Mouse (Mus musculus): ENCODE measurements around the gene Stx16. TPM values are rescaled to one million over a fixed set of nuclear protein-coding genes. Genes with fewer than 3 reads are reported as not detected.

Stx16 gene
- polyA plus RNA-seq, 1 experiment from 2014 or later, result 11.2 TPM

GRCm38 (mm10) chr2:174061219-174061618 lies 14.9 kb upstream of the Stx16 start:
- Histone ChIP-seq H3K27ac (no peak overlapping the region), H3K4me2 (no peak overlapping the region), H3K9me3 (replicated peaks) (no peaks in the 10 kb centered on the region), H3K27me3 (no peaks in the 10 kb centered on the region), H3K4me3 (replicated peaks) (no peak overlapping the region), H3K9ac (no peak overlapping the region), H3K4me1 (peaks cover 10% of the 10 kb centered on the region; the same call in 1 of the 2 replicates), H3K36me3 (no peaks in the 10 kb centered on the region)
- no peak for ATAC-seq (replicated peaks; ENCODE audit: low FRiP score)
- WGBS, result 61% methylated on average over 2 of the region's 2 CpGs

GRCm38 (mm10) chr2:174063074-174063473 lies 13.0 kb upstream of the Stx16 start:
- Histone ChIP-seq H3K4me2 (no peak overlapping the region), H3K27ac (peak overlapping the region; percentile 55; the same call in 1 of the 2 replicates), H3K27me3 (no peaks in the 10 kb centered on the region), H3K9me3 (replicated peaks) (no peaks in the 10 kb centered on the region), H3K4me1 (peaks cover 10% of the 10 kb centered on the region; the same call in 1 of the 2 replicates), H3K36me3 (no peaks in the 10 kb centered on the region), H3K9ac (no peak overlapping the region), H3K4me3 (replicated peaks) (no peak overlapping the region)
- no peak for ATAC-seq (replicated peaks; ENCODE audit: low FRiP score)
- WGBS, result 52% methylated on average over 6 of the region's 6 CpGs

- Histone ChIP-seq H3K4me3 (replicated peaks) (no peak overlapping the region), H3K9me3 (replicated peaks) (no peaks in the 10 kb centered on the region), H3K4me2 (no peak overlapping the region), H3K27ac (peak overlapping the region; percentile 55; the same call in 1 of the 2 replicates), H3K9ac (no peak overlapping the region), H3K4me1 (peaks cover 10% of the 10 kb centered on the region; the same call in 1 of the 2 replicates), H3K27me3 (no peaks in the 10 kb centered on the region), H3K36me3 (no peaks in the 10 kb centered on the region)
- peak; percentile 40; the same call in 1 of the 2 replicates for ATAC-seq (replicated peaks; ENCODE audit: low FRiP score)
- WGBS, result 53% methylated on average over 9 of the region's 9 CpGs
These were observed 12.4 kb upstream of the Stx16 start for GRCm38 (mm10) chr2:174063527-174064211.

- peaks cover 6% of the 10 kb centered on the region; the same call in 1 of the 2 replicates for H3K27me3 ChIP-seq
- no peak for ATAC-seq (replicated peaks; ENCODE audit: low FRiP score)
- peaks cover 10% of the 10 kb centered on the region; the same call in 1 of the 2 replicates for H3K4me1 ChIP-seq
- WGBS, result 59% methylated on average over 6 of the region's 6 CpGs
- H3K9me3 ChIP-seq (replicated peaks), result no peaks in the 10 kb centered on the region
- no peak overlapping the region for H3K4me3 ChIP-seq (replicated peaks)
- H3K27ac ChIP-seq, result no peak overlapping the region
- no peaks in the 10 kb centered on the region for H3K36me3 ChIP-seq
- no peak overlapping the region for H3K9ac ChIP-seq
- no peak overlapping the region for H3K4me2 ChIP-seq
These were observed 8.2 kb upstream of the Stx16 start for GRCm38 (mm10) chr2:174067793-174068419.

- Histone ChIP-seq H3K4me2 (no peak overlapping the region), H3K9ac (no peak overlapping the region), H3K9me3 (replicated peaks) (no peaks in the 10 kb centered on the region), H3K4me1 (peaks cover 7% of the 10 kb centered on the region), H3K27ac (no peak overlapping the region), H3K36me3 (no peaks in the 10 kb centered on the region), H3K27me3 (peaks cover 6% of the 10 kb centered on the region; the same call in 1 of the 2 replicates), H3K4me3 (replicated peaks) (no peak overlapping the region)
- WGBS, result 82% methylated on average over 3 of the region's 3 CpGs
- no peak for ATAC-seq (replicated peaks; ENCODE audit: low FRiP score)
These were observed 6.5 kb upstream of the Stx16 start for GRCm38 (mm10) chr2:174069532-174070049.

GRCm38 (mm10) chr2:174071406-174071805 lies 4.7 kb upstream of the Stx16 start:
- WGBS, result 82% methylated on average over 5 of the region's 5 CpGs
- no peak for ATAC-seq (replicated peaks; ENCODE audit: low FRiP score)
- Histone ChIP-seq H3K4me3 (replicated peaks) (no peak overlapping the region), H3K4me2 (no peak overlapping the region), H3K27ac (no peak overlapping the region), H3K36me3 (no peaks in the 10 kb centered on the region), H3K9ac (no peak overlapping the region), H3K27me3 (peaks cover 6% of the 10 kb centered on the region; the same call in 1 of the 2 replicates), H3K9me3 (replicated peaks) (no peaks in the 10 kb centered on the region), H3K4me1 (peaks cover 17% of the 10 kb centered on the region)

GRCm38 (mm10) chr2:174073156-174073790 lies 2.8 kb upstream of the Stx16 start:
- Histone ChIP-seq H3K27ac (no peak overlapping the region), H3K9me3 (replicated peaks) (no peaks in the 10 kb centered on the region), H3K9ac (no peak overlapping the region), H3K4me3 (replicated peaks) (no peak overlapping the region), H3K36me3 (no peaks in the 10 kb centered on the region), H3K4me2 (no peak overlapping the region), H3K27me3 (peaks cover 6% of the 10 kb centered on the region; the same call in 1 of the 2 replicates), H3K4me1 (peaks cover 31% of the 10 kb centered on the region)
- ATAC-seq (replicated peaks; ENCODE audit: low FRiP score), result no peak
- WGBS, result 61% methylated on average over 5 of the region's 5 CpGs

- peaks cover 6% of the 10 kb centered on the region; the same call in 1 of the 2 replicates for H3K27me3 ChIP-seq
- H3K36me3 ChIP-seq, result no peaks in the 10 kb centered on the region
- ATAC-seq (replicated peaks; ENCODE audit: low FRiP score), result no peak
- no peaks in the 10 kb centered on the region for H3K9me3 ChIP-seq (replicated peaks)
- H3K9ac ChIP-seq, result peak overlapping the region; percentile 43
- H3K4me1 ChIP-seq, result peaks cover 35% of the 10 kb centered on the region
- H3K4me2 ChIP-seq, result peak overlapping the region; percentile 83
- peak overlapping the region; percentile 65 for H3K4me3 ChIP-seq (replicated peaks)
- H3K27ac ChIP-seq, result peak overlapping the region; percentile 97
- WGBS, result 2% methylated on average over 7 of the region's 13 CpGs
These were observed 1.5 kb upstream of the Stx16 start for GRCm38 (mm10) chr2:174074621-174075020.

- Histone ChIP-seq H3K36me3 (no peaks in the 10 kb centered on the region), H3K4me1 (peaks cover 35% of the 10 kb centered on the region), H3K27ac (peak overlapping the region; percentile 97), H3K4me3 (replicated peaks) (peak overlapping the region; percentile 65), H3K4me2 (peak overlapping the region; percentile 83), H3K27me3 (peaks cover 6% of the 10 kb centered on the region; the same call in 1 of the 2 replicates), H3K9me3 (replicated peaks) (no peaks in the 10 kb centered on the region), H3K9ac (peak overlapping the region; percentile 43)
- no peak for ATAC-seq (replicated peaks; ENCODE audit: low FRiP score)
- WGBS, result 2% methylated on average over 22 of the region's 22 CpGs
These were observed 987 bp upstream of the Stx16 start for GRCm38 (mm10) chr2:174075072-174075570.

GRCm38 (mm10) chr2:174076433-174076824 lies 321 bp downstream of the Stx16 start:
- H3K4me3 ChIP-seq (replicated peaks), result peak overlapping the region; percentile 65
- H3K4me2 ChIP-seq, result peak overlapping the region; percentile 83
- peak overlapping the region; percentile 62 for H3K9ac ChIP-seq
- ATAC-seq (replicated peaks; ENCODE audit: low FRiP score), result no peak; the same call in 1 of the 2 replicates
- no peaks in the 10 kb centered on the region for H3K36me3 ChIP-seq
- peaks cover 45% of the 10 kb centered on the region for H3K4me1 ChIP-seq
- H3K9me3 ChIP-seq (replicated peaks), result no peaks in the 10 kb centered on the region
- WGBS, result under 1% methylated on average over 22 of the region's 22 CpGs
- H3K27me3 ChIP-seq, result 0 out of 2 replicates have a peak, but pooled peaks cover 6% of the 10 kb centered on the region
- peak overlapping the region; percentile 97 for H3K27ac ChIP-seq

GRCm38 (mm10) chr2:174077004-174077695 lies 1.0 kb downstream of the Stx16 start:
- under 1% methylated on average over 19 of the region's 19 CpGs for WGBS
- ATAC-seq (replicated peaks; ENCODE audit: low FRiP score), result no peak
- peak overlapping the region; percentile 62 for H3K9ac ChIP-seq
- H3K36me3 ChIP-seq, result no peaks in the 10 kb centered on the region
- peak overlapping the region; percentile 97 for H3K27ac ChIP-seq
- H3K27me3 ChIP-seq, result 0 out of 2 replicates have a peak, but pooled peaks cover 3% of the 10 kb centered on the region
- H3K4me1 ChIP-seq, result peaks cover 47% of the 10 kb centered on the region
- peak overlapping the region; percentile 83 for H3K4me2 ChIP-seq
- peak overlapping the region; percentile 65 for H3K4me3 ChIP-seq (replicated peaks)
- no peaks in the 10 kb centered on the region for H3K9me3 ChIP-seq (replicated peaks)

Measured in kidney, embryonic 15.5 days (tissue).